Mouse (Mus musculus) heart, embryonic 13.5 days (tissue): ENCODE measurements around the gene Timm50. TPM values are rescaled to one million over a fixed set of nuclear protein-coding genes. Genes with fewer than 3 reads are reported as not detected.

Experiments
- ATAC-seq: fragments of 200-750 bp; cut with Nextera tagmentation; 2 replicates; pipeline ENCODE4 v1.8.0; 2017; ENCODE audit warnings: moderate TSS enrichment; ENCODE audit not compliant: insufficient number of reproducible peaks, low FRiP score, low TSS enrichment; ENCODE audit errors: extremely low read depth
- H3K27ac ChIP-seq: fragments of 300-500 bp; sonication (generic); replicated peaks from 2 replicates; pipeline ENCODE4 v1.5.1; 2015; ENCODE audit warnings: moderate library complexity, mild to moderate bottlenecking, inconsistent platforms
- H3K27me3 ChIP-seq: fragments of 300-500 bp; sonication (generic); replicated peaks from 2 replicates; pipeline ENCODE4 v1.6.1; 2015; ENCODE audit warnings: mild to moderate bottlenecking, inconsistent platforms
- H3K36me3 ChIP-seq: fragments of 300-500 bp; sonication (generic); 2 replicates; pipeline ENCODE4 v1.6.1; 2015; ENCODE audit warnings: mild to moderate bottlenecking, inconsistent platforms
- H3K4me1 ChIP-seq: fragments of 300-500 bp; sonication (generic); 2 replicates; pipeline ENCODE4 v1.6.1; 2015; ENCODE audit warnings: inconsistent platforms
- H3K4me2 ChIP-seq: fragments of 300-500 bp; sonication (generic); 2 replicates; pipeline ENCODE4 v1.6.1; 2015; ENCODE audit warnings: inconsistent platforms, mild to moderate bottlenecking, moderate library complexity
- H3K4me3 ChIP-seq: fragments of 300-500 bp; sonication (generic); 2 replicates; pipeline ENCODE4 v1.5.1; 2015; ENCODE audit warnings: moderate library complexity, mild to moderate bottlenecking, inconsistent platforms
- H3K9ac ChIP-seq: fragments of 300-500 bp; sonication (generic); 2 replicates; pipeline ENCODE4 v1.6.1; 2015; ENCODE audit warnings: inconsistent platforms, mild to moderate bottlenecking, moderate library complexity
- H3K9me3 ChIP-seq: fragments of 300-500 bp; sonication (generic); 2 replicates; pipeline ENCODE4 v1.6.1; 2016; ENCODE audit warnings: inconsistent platforms
- WGBS: fragments of 180-500 bp; shearing (Covaris S2); methylation state at CpG from one replicate; pipeline ENCODE4 v1.1.7; 2015; ENCODE audit warnings: mixed read lengths; 5-methylcytosine and 5-hydroxymethylcytosine counted together
- polyA plus RNA-seq: library from polyadenylated mRNA; unstranded; fragments of >200 nt; fragmentation: Nextera tagmentation; extraction: Ambion mirVana; gene quantifications from 2 replicates; pipeline ENCODE4 v1.2.1, GENCODE M21; 2015

The Timm50 gene
- polyA plus RNA-seq = 114 and 131 TPM in 2 replicates

- Histone ChIP-seq H3K4me2 (peak within 1 kb of the TSS; percentile 92), H3K4me3 (peak within 1 kb of the TSS; percentile 93), H3K9ac (peak within 1 kb of the TSS; percentile 92), H3K27me3 (no peaks in the 10 kb centered on the region), H3K27ac (peak within 1 kb of the TSS; percentile 57), H3K9me3 (no peaks in the 10 kb centered on the region), H3K36me3 (peaks cover 67% of the 10 kb centered on the region), H3K4me1 (peaks cover 19% of the 10 kb centered on the region)
- under 1% methylated on average over 43 of the region's 45 CpGs for WGBS
- ATAC-seq = peak; percentile 92
Measured at GRCm38 (mm10) chr7:28311926-28312543, at the start of gene Timm50. Timm50 (minus strand) TSS chr7:28312072.

GRCm38 (mm10) chr7:28360291-28360690 is 48.4 kb upstream of the Timm50 start:
- Histone ChIP-seq H3K27me3 (no peaks in the 10 kb centered on the region), H3K4me1 (peaks cover 53% of the 10 kb centered on the region), H3K9ac (peak overlapping the region; percentile 30; the same call in 1 of the 2 replicates), H3K36me3 (peaks cover 70% of the 10 kb centered on the region), H3K4me3 (no peak overlapping the region), H3K27ac (no peak overlapping the region), H3K9me3 (no peaks in the 10 kb centered on the region), H3K4me2 (no peak overlapping the region)
- 79% methylated on average over 6 of the region's 6 CpGs for WGBS
- no peak for ATAC-seq

DNA sequence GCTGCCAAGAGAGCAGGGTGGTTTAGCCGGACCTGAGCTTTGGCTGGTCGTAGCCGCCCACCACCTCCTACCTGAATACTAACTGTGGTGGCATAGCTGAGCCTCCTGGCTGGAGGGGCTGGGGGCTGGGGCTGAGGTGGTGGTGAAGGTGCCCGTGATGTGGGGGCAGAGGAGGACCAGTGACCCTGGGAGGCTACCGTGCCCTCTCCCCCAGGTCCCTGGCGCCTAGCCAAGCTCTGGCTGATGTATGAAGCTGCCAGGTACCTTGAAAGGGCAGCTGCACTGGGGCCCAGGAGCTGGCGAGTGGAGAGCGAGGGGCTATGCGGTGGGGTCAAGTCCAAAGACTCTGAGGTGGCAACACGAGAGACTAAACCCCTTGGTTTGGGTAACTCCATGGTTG is 48.0 kb upstream of the Timm50 start:
- ATAC-seq = no peak
- 76% methylated on average over 10 of the region's 10 CpGs for WGBS

GRCm38 (mm10) chr7:28358431-28358830 is 46.6 kb upstream of the Timm50 start:
- no peak overlapping the region for H3K4me3 ChIP-seq
- 55% methylated on average over 7 of the region's 7 CpGs for WGBS
- H3K27ac ChIP-seq = peak overlapping the region; percentile 91
- no peak for ATAC-seq
- H3K36me3 ChIP-seq = peaks cover 69% of the 10 kb centered on the region
- H3K9me3 ChIP-seq = no peaks in the 10 kb centered on the region
- H3K27me3 ChIP-seq = no peaks in the 10 kb centered on the region
- peak overlapping the region; percentile 72 for H3K9ac ChIP-seq
- H3K4me1 ChIP-seq = peaks cover 53% of the 10 kb centered on the region
- H3K4me2 ChIP-seq = no peak overlapping the region

More for the DNA sequence above, 48.0 kb upstream of the Timm50 start:
- Histone ChIP-seq H3K4me1 (peaks cover 53% of the 10 kb centered on the region), H3K4me3 (no peak overlapping the region), H3K36me3 (peaks cover 69% of the 10 kb centered on the region), H3K9ac (peak overlapping the region; percentile 30; the same call in 1 of the 2 replicates), H3K9me3 (no peaks in the 10 kb centered on the region), H3K27me3 (no peaks in the 10 kb centered on the region), H3K4me2 (no peak overlapping the region), H3K27ac (no peak overlapping the region)

- Histone ChIP-seq H3K27ac (peak overlapping the region; percentile 91), H3K4me1 (peaks cover 53% of the 10 kb centered on the region), H3K9ac (peak overlapping the region; percentile 72), H3K36me3 (peaks cover 69% of the 10 kb centered on the region), H3K4me3 (0 out of 2 replicates have a peak overlapping the region, but pooled peaks have one; percentile 5), H3K27me3 (no peaks in the 10 kb centered on the region), H3K4me2 (peak overlapping the region; percentile 51), H3K9me3 (no peaks in the 10 kb centered on the region)
- ATAC-seq = no peak
- WGBS = 1% methylated on average over 5 of the region's 5 CpGs
Measured at GRCm38 (mm10) chr7:28357984-28358383, 46.1 kb upstream of the Timm50 start.

DNA sequence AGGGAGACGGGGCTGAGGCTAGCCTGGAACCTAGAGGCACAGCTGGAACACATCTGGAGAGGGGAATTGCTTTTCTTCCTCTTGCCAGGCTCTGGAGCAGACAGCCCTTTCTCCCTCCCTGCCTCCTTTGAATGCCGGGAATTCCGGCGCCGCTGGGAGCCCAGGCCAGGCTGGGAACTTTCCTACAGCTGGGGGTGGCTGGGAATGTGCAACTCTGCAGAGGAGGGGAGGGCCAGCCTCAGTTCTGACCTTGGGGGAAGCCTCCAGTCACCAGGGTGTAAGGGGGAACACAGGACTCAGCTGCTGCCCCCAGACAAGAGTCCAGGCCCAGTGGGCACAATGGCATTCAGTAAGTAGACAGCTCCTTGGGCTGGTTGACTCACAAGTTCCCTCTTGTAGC is 45.1 kb upstream of the Timm50 start:
- no peaks in the 10 kb centered on the region for H3K9me3 ChIP-seq
- H3K27ac ChIP-seq = peak overlapping the region; percentile 91
- H3K4me1 ChIP-seq = peaks cover 45% of the 10 kb centered on the region
- H3K4me2 ChIP-seq = peak overlapping the region; percentile 51
- 2% methylated on average over 5 of the region's 5 CpGs for WGBS
- H3K36me3 ChIP-seq = peaks cover 69% of the 10 kb centered on the region
- H3K4me3 ChIP-seq = no peak overlapping the region
- peak overlapping the region; percentile 72 for H3K9ac ChIP-seq
- ATAC-seq = peak; percentile 51; the same call in 1 of the 2 replicates
- H3K27me3 ChIP-seq = no peaks in the 10 kb centered on the region

- WGBS = 89% methylated on average over 3 of the region's 3 CpGs
- Histone ChIP-seq H3K9ac (no peak overlapping the region), H3K27me3 (no peaks in the 10 kb centered on the region), H3K4me2 (no peak overlapping the region), H3K9me3 (no peaks in the 10 kb centered on the region), H3K4me1 (peaks cover 48% of the 10 kb centered on the region), H3K27ac (no peak overlapping the region), H3K36me3 (peaks cover 56% of the 10 kb centered on the region), H3K4me3 (no peak overlapping the region)
- no peak for ATAC-seq
Measured at GRCm38 (mm10) chr7:28355221-28355620, 43.3 kb upstream of the Timm50 start.

GRCm38 (mm10) chr7:28354596-28354995 is 42.7 kb upstream of the Timm50 start:
- ATAC-seq = no peak
- peaks cover 50% of the 10 kb centered on the region for H3K36me3 ChIP-seq
- 92% methylated on average over 3 of the region's 3 CpGs for WGBS

DNA sequence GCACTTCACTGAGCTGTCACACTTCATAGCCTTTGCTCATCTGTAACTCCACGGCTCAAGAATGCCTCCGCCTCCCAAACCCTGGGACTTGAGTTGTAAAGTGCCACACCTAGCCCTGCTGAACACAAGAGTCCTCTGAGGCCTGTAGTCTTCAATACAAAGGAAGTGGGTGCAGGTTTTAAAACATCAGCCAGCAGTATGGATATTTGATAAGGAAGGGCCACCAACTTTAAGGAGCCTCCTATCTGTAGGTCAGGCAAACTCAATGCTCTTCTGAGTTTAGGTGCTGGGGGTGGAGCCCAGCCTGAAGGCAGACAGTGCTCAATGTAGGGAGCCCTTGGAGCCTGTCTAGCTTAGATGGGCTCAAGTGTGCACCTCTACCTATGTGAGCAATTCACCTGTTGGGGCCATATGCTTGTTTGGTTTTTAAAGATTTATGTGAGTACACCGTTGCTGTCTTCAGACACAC is 42.3 kb upstream of the Timm50 start:
- Histone ChIP-seq H3K36me3 (peaks cover 45% of the 10 kb centered on the region), H3K27me3 (no peaks in the 10 kb centered on the region), H3K9me3 (no peaks in the 10 kb centered on the region), H3K4me2 (no peak overlapping the region), H3K4me1 (peaks cover 48% of the 10 kb centered on the region), H3K27ac (no peak overlapping the region), H3K4me3 (no peak overlapping the region), H3K9ac (no peak overlapping the region)
- WGBS = 90% methylated on average over 3 of the region's 3 CpGs
- ATAC-seq = no peak

More at GRCm38 (mm10) chr7:28354596-28354995, 42.7 kb upstream of the Timm50 start:
- Histone ChIP-seq H3K9me3 (no peaks in the 10 kb centered on the region), H3K4me2 (no peak overlapping the region), H3K27me3 (no peaks in the 10 kb centered on the region), H3K9ac (no peak overlapping the region), H3K4me1 (peaks cover 47% of the 10 kb centered on the region), H3K4me3 (no peak overlapping the region), H3K27ac (no peak overlapping the region)

DNA sequence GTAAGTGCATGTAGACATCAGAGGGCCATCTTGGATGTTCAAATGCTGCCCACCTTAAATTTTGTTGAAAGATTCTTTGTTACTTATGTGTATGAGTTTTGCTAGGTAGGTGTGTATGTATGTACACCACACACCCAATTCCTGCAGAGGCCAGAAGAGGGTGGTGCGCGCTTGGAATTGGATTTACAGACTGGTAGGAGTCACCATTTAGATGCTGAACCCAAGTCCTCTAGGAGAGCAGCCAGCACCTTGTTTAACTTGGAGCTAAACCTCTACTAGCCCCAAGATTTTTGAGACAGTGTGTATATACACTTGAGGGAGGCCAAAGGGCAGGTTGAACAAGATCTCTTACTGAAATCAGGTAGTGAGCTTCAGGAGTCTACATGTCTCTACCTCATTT is 41.4 kb upstream of the Timm50 start:
- Histone ChIP-seq H3K9ac (no peak overlapping the region), H3K4me1 (peaks cover 39% of the 10 kb centered on the region), H3K27me3 (no peaks in the 10 kb centered on the region), H3K4me3 (no peak overlapping the region), H3K27ac (no peak overlapping the region), H3K9me3 (no peaks in the 10 kb centered on the region), H3K36me3 (peaks cover 38% of the 10 kb centered on the region), H3K4me2 (no peak overlapping the region)
- ATAC-seq = no peak
- WGBS = 97% methylated on average over 2 of the region's 2 CpGs

DNA sequence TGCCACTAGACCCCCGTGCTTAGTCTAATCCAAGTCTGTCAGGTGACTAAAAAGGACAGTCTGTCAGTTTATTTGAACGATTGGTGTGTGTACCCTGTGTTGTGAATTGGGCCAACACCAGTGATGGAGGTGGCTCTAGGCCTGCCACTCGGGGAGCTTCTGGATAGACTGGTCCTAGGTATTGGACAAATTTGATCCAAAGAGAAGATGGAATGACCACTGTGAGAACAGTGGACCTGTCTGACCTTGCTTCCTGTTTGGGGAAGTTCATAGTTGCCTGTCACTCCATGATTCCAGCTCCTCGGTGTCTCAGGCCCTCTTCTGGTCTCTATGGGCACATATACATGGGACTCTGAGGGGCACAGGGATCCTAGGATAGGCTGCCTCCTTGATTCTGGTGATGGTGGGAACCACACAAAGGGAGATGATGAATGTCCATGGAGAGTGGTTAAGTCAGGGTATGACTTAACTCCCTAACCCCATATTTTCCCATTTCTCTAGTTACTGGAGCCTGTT is 39.9 kb upstream of the Timm50 start:
- Histone ChIP-seq H3K4me3 (peak overlapping the region; percentile 71), H3K9me3 (no peaks in the 10 kb centered on the region), H3K9ac (peak overlapping the region; percentile 99), H3K27ac (peak overlapping the region; percentile 79; the same call in 1 of the 2 replicates), H3K4me1 (peaks cover 24% of the 10 kb centered on the region), H3K36me3 (peaks cover 38% of the 10 kb centered on the region), H3K4me2 (peak overlapping the region; percentile 88), H3K27me3 (no peaks in the 10 kb centered on the region)
- ATAC-seq = no peak
- WGBS = 34% methylated on average over 4 of the region's 4 CpGs
